Mouse (Mus musculus) C2C12 (cell line): ENCODE measurements around the gene Mlh1. TPM values are rescaled to one million over a fixed set of nuclear protein-coding genes. Genes with fewer than 3 reads are reported as not detected.

Experiments
- H3K27me3 ChIP-seq: one replicate; pipeline ENCODE4 v1.6.1; 2011; ENCODE audit not compliant: control insufficient read depth, insufficient read depth, insufficient read length
- H3K36me3 ChIP-seq: one replicate; pipeline ENCODE4 v1.6.1; 2011; ENCODE audit not compliant: control insufficient read depth, insufficient read depth
- H3K4me3 ChIP-seq: one replicate; pipeline ENCODE4 v1.5.1; 2011; ENCODE audit warnings: mild to moderate bottlenecking, control low read depth; ENCODE audit not compliant: poor library complexity, insufficient read depth, severe bottlenecking
- H3K79me2 ChIP-seq: one replicate; pipeline ENCODE4 v1.6.1; 2011; ENCODE audit not compliant: control insufficient read depth, insufficient read depth
- H3K79me3 ChIP-seq: one replicate; pipeline ENCODE4 v1.6.1; 2011; ENCODE audit warnings: low read depth, control low read depth
- H3ac ChIP-seq: one replicate; pipeline ENCODE3; 2011; ENCODE audit warnings: low read depth; ENCODE audit not compliant: control insufficient read depth, insufficient read length
- CEBPB ChIP-seq: IDR thresholded peaks from one replicate; pipeline ENCODE4 v1.6.1; 2011; ENCODE audit warnings: low read depth, mild to moderate bottlenecking, control low read depth, moderate library complexity
- CTCF ChIP-seq: IDR thresholded peaks from one replicate; pipeline ENCODE4 v1.5.1; 2011; ENCODE audit not compliant: control insufficient read depth, insufficient read depth, insufficient read length
- FOSL1 ChIP-seq: IDR thresholded peaks from one replicate; pipeline ENCODE4 v1.8.0; 2011; ENCODE audit warnings: mild to moderate bottlenecking, low read length; ENCODE audit not compliant: poor library complexity, insufficient read depth, severe bottlenecking
- MAX ChIP-seq: IDR thresholded peaks from one replicate; pipeline ENCODE4 v1.6.1; 2011; ENCODE audit warnings: mild to moderate bottlenecking, control low read depth
- MYOD1 ChIP-seq: IDR thresholded peaks from one replicate; pipeline ENCODE4 v1.6.1; 2011; ENCODE audit warnings: low read depth; ENCODE audit not compliant: control insufficient read depth, insufficient read length
- MYOG ChIP-seq: IDR thresholded peaks from one replicate; pipeline ENCODE4 v1.6.1; 2011; ENCODE audit not compliant: control insufficient read depth, insufficient read length; ENCODE audit errors: extremely low read depth
- USF1 ChIP-seq: IDR thresholded peaks from one replicate; pipeline ENCODE4 v1.6.1; 2011; ENCODE audit warnings: low read depth, mild to moderate bottlenecking, control low read depth, moderate library complexity
- polyA plus RNA-seq: library from polyadenylated mRNA; unstranded; fragments of >200 nt; fragmentation: generic; extraction: Trizol; gene quantifications from one replicate; pipeline ENCODE4 v1.2.1, GENCODE M21; 2012; ENCODE audit warnings: missing spikeins

The Mlh1 gene
- polyA plus RNA-seq, 1 experiment = 11.7 TPM

GRCm38 (mm10) chr9:111204601-111205375, 66.8 kb downstream of the Mlh1 start:
- Histone ChIP-seq H3K36me3 (peaks cover 9% of the 10 kb centered on the region), H3K79me3 (no peaks in the 10 kb centered on the region), H3ac (no peak overlapping the region), H3K4me3 (no peak overlapping the region), H3K27me3 (no peaks in the 10 kb centered on the region), H3K79me2 (no peaks in the 10 kb centered on the region)
- TF ChIP-seq USF1 (no peak), MYOG (no peak), CEBPB (no peak), CTCF (no peak), MYOD1 (no peak), FOSL1 (no peak), MAX (no peak)

GRCm38 (mm10) chr9:111200208-111200607, 71.4 kb downstream of the Mlh1 start:
- H3K36me3 ChIP-seq = no peaks in the 10 kb centered on the region
- H3K27me3 ChIP-seq = no peaks in the 10 kb centered on the region
- H3ac ChIP-seq = no peak overlapping the region
- H3K4me3 ChIP-seq = no peak overlapping the region
- H3K79me3 ChIP-seq = no peaks in the 10 kb centered on the region
- H3K79me2 ChIP-seq = no peaks in the 10 kb centered on the region
- TF ChIP-seq CTCF = no peak
- TF ChIP-seq MYOD1 = no peak
- no peak for TF ChIP-seq FOSL1
- TF ChIP-seq CEBPB = no peak
- no peak for TF ChIP-seq USF1
- TF ChIP-seq MYOG = no peak
- no peak for TF ChIP-seq MAX

DNA sequence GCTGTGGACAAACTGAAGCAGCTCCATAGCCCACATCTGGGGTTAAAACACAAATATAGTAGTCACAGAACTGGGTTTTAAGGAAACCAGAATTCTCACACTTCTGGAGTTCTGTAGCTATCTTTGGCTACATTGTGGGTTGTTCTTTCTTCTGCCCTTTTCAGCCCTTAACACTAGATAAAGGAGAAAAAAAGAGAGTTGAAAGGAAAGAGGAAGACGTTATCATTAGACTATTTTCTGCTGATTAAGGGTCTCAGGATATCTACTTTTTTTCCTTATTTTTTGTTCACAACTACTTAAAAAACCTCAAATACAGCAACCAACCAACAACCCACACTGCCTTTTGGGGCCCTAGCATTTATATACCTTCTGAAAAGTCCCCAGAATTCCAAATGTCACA, 73.3 kb downstream of the Mlh1 start:
- Histone ChIP-seq H3K27me3 (no peaks in the 10 kb centered on the region), H3ac (no peak overlapping the region)

GRCm38 (mm10) chr9:111197712-111198111, 73.9 kb downstream of the Mlh1 start:
- no peak for TF ChIP-seq MYOG
- TF ChIP-seq MYOD1 = no peak
- TF ChIP-seq FOSL1 = no peak
- no peak for TF ChIP-seq MAX
- no peak for TF ChIP-seq CEBPB
- no peak for TF ChIP-seq USF1
- no peak for TF ChIP-seq CTCF
- H3K27me3 ChIP-seq = no peaks in the 10 kb centered on the region
- H3K79me3 ChIP-seq = no peaks in the 10 kb centered on the region
- H3K36me3 ChIP-seq = no peaks in the 10 kb centered on the region
- H3K79me2 ChIP-seq = no peaks in the 10 kb centered on the region
- no peak overlapping the region for H3ac ChIP-seq
- no peak overlapping the region for H3K4me3 ChIP-seq

More for the DNA sequence above, 73.3 kb downstream of the Mlh1 start:
- Histone ChIP-seq H3K4me3 (no peak overlapping the region), H3K79me2 (no peaks in the 10 kb centered on the region), H3K36me3 (no peaks in the 10 kb centered on the region), H3K79me3 (no peaks in the 10 kb centered on the region)
- TF ChIP-seq CTCF (no peak), MYOD1 (no peak), MYOG (no peak), USF1 (no peak), CEBPB (no peak), MAX (no peak), FOSL1 (no peak)

- Histone ChIP-seq H3K27me3 (no peaks in the 10 kb centered on the region), H3K36me3 (no peaks in the 10 kb centered on the region), H3ac (no peak overlapping the region), H3K79me2 (no peaks in the 10 kb centered on the region), H3K4me3 (no peak overlapping the region), H3K79me3 (no peaks in the 10 kb centered on the region)
- TF ChIP-seq FOSL1 (no peak), MAX (no peak), MYOG (no peak), CTCF (no peak), CEBPB (no peak), USF1 (no peak), MYOD1 (no peak)
Observed at GRCm38 (mm10) chr9:111197116-111197515, 74.5 kb downstream of the Mlh1 start.

GRCm38 (mm10) chr9:111193211-111193610, 78.4 kb downstream of the Mlh1 start:
- Histone ChIP-seq H3K27me3 (no peaks in the 10 kb centered on the region), H3K36me3 (peaks cover 21% of the 10 kb centered on the region), H3K79me3 (no peaks in the 10 kb centered on the region), H3K4me3 (no peak overlapping the region), H3ac (no peak overlapping the region), H3K79me2 (no peaks in the 10 kb centered on the region)
- TF ChIP-seq MAX (no peak), CTCF (no peak), MYOD1 (no peak), USF1 (no peak), MYOG (no peak), CEBPB (no peak), FOSL1 (no peak)
